11 mouse cellular contexts compared by ENCODE assay signal in genomic region chr3:108510716-108511483, GRCm38 (mm10). TPM values are rescaled to one million over a fixed set of nuclear protein-coding genes. Genes with fewer than 3 reads are reported as not detected.
DNase-seq lines count a peak whose midpoint lies in the region; ATAC-seq and TF ChIP-seq lines count a peak whose summit lies in the region.
"Had no signal": no experiment of that assay in that cellular context is flagged by ENCODE, and none has a peak within 500 bp of the region (broad histone marks: within the 10 kb centered on the region; RNA-seq: fewer than 3 reads in every experiment).

No protein-coding gene starts in this region.

- no peaks in the 10 kb centered on the region for H3K36me3 ChIP-seq in limb, embryonic 13.5 days
- no peaks in the 10 kb centered on the region for H3K36me3 ChIP-seq in liver, postnatal 0 days (replicated peaks; ENCODE audit: insufficient read depth, low read length)
- H3K36me3 ChIP-seq: liver, embryonic 15.5 days had no signal

- 8% methylated on average over 9 of the region's 9 CpGs for WGBS in limb, embryonic 13.5 days
- 48% methylated on average over 9 of the region's 9 CpGs for WGBS in liver, postnatal 0 days (ENCODE audit: insufficient replicate concordance)

- H3K9ac ChIP-seq in limb, embryonic 13.5 days, result no peak overlapping the region
- H3K9ac ChIP-seq in liver, postnatal 0 days (replicated peaks), result no peak overlapping the region
- H3K9ac ChIP-seq: liver, embryonic 15.5 days had no signal

- H3K4me2 ChIP-seq in limb, embryonic 13.5 days (replicated peaks), result peak overlapping the region; percentile 46
- H3K4me2 ChIP-seq in liver, postnatal 0 days (ENCODE audit: low read depth, low read length), result no peak overlapping the region
- H3K4me2 ChIP-seq: liver, embryonic 15.5 days had no signal

- peak; percentile 4 for DNase-seq in embryo, embryonic 11.5 days (ENCODE audit: low read depth, low spot score)
- DNase-seq in embryo, embryonic 9.5 days (ENCODE audit: extremely low spot score), result no peak
- peak; percentile 52 for DNase-seq in testis, postnatal 10 days (ENCODE audit: low spot score)
- no peak for DNase-seq in testis, postnatal 14 days (ENCODE audit: low spot score)
- DNase-seq in liver, postnatal 0 days, result no peak
- no peak for DNase-seq in cerebellum, postnatal 36 days
- no peak for DNase-seq in thymus, postnatal 36 days

- TF ChIP-seq CTCF in liver, postnatal 0 days (IDR thresholded peaks at IDR 0.05; ENCODE audit: low read depth), result no peak

- H3K4me1 ChIP-seq in limb, embryonic 13.5 days, result peaks cover 33% of the 10 kb centered on the region
- 0 out of 2 replicates have a peak, but pooled peaks cover 4% of the 10 kb centered on the region for H3K4me1 ChIP-seq in liver, postnatal 0 days (ENCODE audit: insufficient read depth)

- no peaks in the 10 kb centered on the region; the same call in 1 of the 2 replicates for H3K27me3 ChIP-seq in limb, embryonic 13.5 days
- H3K27me3 ChIP-seq in liver, postnatal 0 days (ENCODE audit: insufficient read depth, low read length), result no peaks in the 10 kb centered on the region

- H3K4me3 ChIP-seq in limb, embryonic 13.5 days, result no peak overlapping the region
- no peak overlapping the region for H3K4me3 ChIP-seq in liver, postnatal 0 days (ENCODE audit: low read depth, low read length)
- H3K4me3 ChIP-seq: liver, embryonic 15.5 days had no signal

- no peaks in the 10 kb centered on the region for H3K9me3 ChIP-seq in limb, embryonic 13.5 days
- no peaks in the 10 kb centered on the region for H3K9me3 ChIP-seq in liver, postnatal 0 days (ENCODE audit: low read length)
- H3K9me3 ChIP-seq: liver, embryonic 15.5 days had no signal

- no peak for TF ChIP-seq EP300 in liver, postnatal 0 days (IDR thresholded peaks at IDR 0.05; ENCODE audit: low read depth)

- 0 out of 2 replicates have a peak overlapping the region, but pooled peaks have one; percentile 28 for H3K27ac ChIP-seq in limb, embryonic 13.5 days
- H3K27ac ChIP-seq in liver, postnatal 0 days (ENCODE audit: low read depth), result no peak overlapping the region
- H3K27ac ChIP-seq: liver, embryonic 15.5 days had no signal

- ATAC-seq in limb, embryonic 13.5 days (ENCODE audit: low FRiP score, low read depth), result no peak
- ATAC-seq in liver, postnatal 0 days, result no peak

RNA-seq across cellular contexts. Expression of gene 1700013F07Rik, which starts 23.1 kb away (rescaled TPM):
- not detected in 2 replicates for polyA plus RNA-seq in limb, embryonic 13.5 days (2015; fragmentation: Nextera tagmentation; extraction: Ambion mirVana)
- not detected in 2 replicates for polyA plus RNA-seq in liver, postnatal 0 days (2015; fragmentation: Nextera tagmentation; extraction: Ambion mirVana)
- polyA plus RNA-seq: heart, postnatal 0 days; liver, embryonic 15.5 days; spleen, adult 2 months had no signal

RNA-seq across cellular contexts. Expression of gene 5330417C22Rik, which starts 25.4 kb away (rescaled TPM):
- polyA plus RNA-seq in limb, embryonic 13.5 days (2015; fragmentation: Nextera tagmentation; extraction: Ambion mirVana), result 0.66 and 1.0 TPM in 2 replicates
- polyA plus RNA-seq in liver, postnatal 0 days (2015; fragmentation: Nextera tagmentation; extraction: Ambion mirVana), result 0.59 and 0.72 TPM in 2 replicates

RNA-seq across cellular contexts. Expression of gene Tmem167b, which starts 51.4 kb away (rescaled TPM):
- 46.4 and 47.8 TPM in 2 replicates for polyA plus RNA-seq in limb, embryonic 13.5 days (2015; fragmentation: Nextera tagmentation; extraction: Ambion mirVana)
- 11.1 and 12.6 TPM in 2 replicates for polyA plus RNA-seq in liver, postnatal 0 days (2015; fragmentation: Nextera tagmentation; extraction: Ambion mirVana)

Comparison
In these comparisons a context has a peak if more than half of its experiments do, and no peak if none do; other contexts are left out.
1. DNase-seq: peak in embryo, embryonic 11.5 days (single experiment) and testis, postnatal 10 days (single experiment); none in embryo, embryonic 9.5 days (single experiment), testis, postnatal 14 days (single experiment), liver, postnatal 0 days (single experiment), cerebellum, postnatal 36 days (0 of 2) and thymus, postnatal 36 days (0 of 2).